Mouse (Mus musculus): ENCODE data around the gene Zmynd15. TPM values are rescaled to one million over a fixed set of nuclear protein-coding genes. Genes with fewer than 3 reads are reported as not detected.
A peak's percentile ranks its signal among the peaks of the same experiment; 100 is the strongest.

Gene Zmynd15
- polyA plus RNA-seq, 1 experiment from 2014 or later = 0.63 TPM

- Histone ChIP-seq H3K9me3 (no peaks in the 10 kb centered on the region), H3K4me3 (peak overlapping the region; percentile 2; the same call in 1 of the 2 replicates), H3K27ac (no peak overlapping the region), H3K9ac (peak overlapping the region; percentile 64; the same call in 1 of the 2 replicates), H3K4me2 (replicated peaks) (peak overlapping the region; percentile 74), H3K36me3 (peaks cover 27% of the 10 kb centered on the region), H3K27me3 (replicated peaks) (no peaks in the 10 kb centered on the region), H3K4me1 (peaks cover 22% of the 10 kb centered on the region)
- no peak for ATAC-seq (ENCODE audit: low FRiP score, low read depth)
- 61% methylated on average over 1 of the region's 1 CpGs for WGBS
These were observed 25.7 kb upstream of the Zmynd15 start for GRCm38 (mm10) chr11:70433569-70433943.

DNA sequence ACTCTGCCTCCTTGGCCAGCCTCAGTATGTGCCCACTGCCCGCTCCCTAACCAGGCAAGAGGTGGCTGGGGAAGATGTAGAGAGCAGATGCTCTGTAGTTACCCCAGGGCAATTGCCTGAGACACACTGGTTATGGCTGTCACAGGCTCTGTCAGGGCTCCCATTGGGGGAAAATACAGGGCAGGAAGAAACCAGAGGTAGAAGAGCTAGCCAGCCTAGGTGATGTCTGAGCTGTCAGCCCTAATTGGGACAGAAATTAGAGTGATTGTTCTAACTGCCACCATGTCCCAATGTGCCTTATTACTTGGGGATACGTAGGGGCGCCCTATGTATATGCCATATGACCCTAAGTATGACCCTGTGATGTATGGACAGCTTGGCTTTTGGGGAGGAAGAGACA is 25.3 kb upstream of the Zmynd15 start:
- H3K9me3 ChIP-seq = no peaks in the 10 kb centered on the region
- H3K9ac ChIP-seq = peak overlapping the region; percentile 64; the same call in 1 of the 2 replicates
- WGBS = 98% methylated on average over 3 of the region's 3 CpGs
- peaks cover 31% of the 10 kb centered on the region for H3K36me3 ChIP-seq
- peak overlapping the region; percentile 2; the same call in 1 of the 2 replicates for H3K4me3 ChIP-seq
- H3K4me1 ChIP-seq = peaks cover 22% of the 10 kb centered on the region
- no peak overlapping the region for H3K27ac ChIP-seq
- H3K27me3 ChIP-seq (replicated peaks) = no peaks in the 10 kb centered on the region
- peak overlapping the region; percentile 74 for H3K4me2 ChIP-seq (replicated peaks)
- ATAC-seq (ENCODE audit: low FRiP score, low read depth) = no peak

DNA sequence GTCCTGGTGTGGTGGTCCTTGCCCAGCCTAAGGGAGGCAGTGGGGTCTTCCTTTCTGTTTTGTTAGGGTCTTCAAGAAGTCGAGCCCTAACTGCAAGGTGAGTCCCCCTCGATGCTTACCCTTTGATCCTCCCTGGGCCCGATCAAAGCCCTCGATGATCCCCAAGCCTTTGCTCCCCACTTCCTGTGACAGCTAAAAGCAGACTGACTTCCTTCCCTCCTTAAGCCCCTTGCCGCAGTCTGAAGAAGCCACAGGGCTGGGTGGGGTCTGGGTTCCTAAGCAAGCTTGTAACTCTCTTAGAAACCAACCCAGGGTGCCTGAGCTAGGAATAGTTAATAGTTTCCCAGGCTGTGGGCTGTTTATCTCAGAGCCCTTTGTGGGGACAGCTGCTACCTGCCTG is 23.8 kb upstream of the Zmynd15 start:
- Histone ChIP-seq H3K27me3 (replicated peaks) (no peaks in the 10 kb centered on the region), H3K4me1 (peaks cover 22% of the 10 kb centered on the region), H3K27ac (no peak overlapping the region), H3K9ac (no peak overlapping the region), H3K4me2 (replicated peaks) (no peak overlapping the region), H3K4me3 (no peak overlapping the region), H3K9me3 (no peaks in the 10 kb centered on the region), H3K36me3 (peaks cover 46% of the 10 kb centered on the region)
- ATAC-seq (ENCODE audit: low FRiP score, low read depth) = no peak
- 76% methylated on average over 5 of the region's 5 CpGs for WGBS

DNA sequence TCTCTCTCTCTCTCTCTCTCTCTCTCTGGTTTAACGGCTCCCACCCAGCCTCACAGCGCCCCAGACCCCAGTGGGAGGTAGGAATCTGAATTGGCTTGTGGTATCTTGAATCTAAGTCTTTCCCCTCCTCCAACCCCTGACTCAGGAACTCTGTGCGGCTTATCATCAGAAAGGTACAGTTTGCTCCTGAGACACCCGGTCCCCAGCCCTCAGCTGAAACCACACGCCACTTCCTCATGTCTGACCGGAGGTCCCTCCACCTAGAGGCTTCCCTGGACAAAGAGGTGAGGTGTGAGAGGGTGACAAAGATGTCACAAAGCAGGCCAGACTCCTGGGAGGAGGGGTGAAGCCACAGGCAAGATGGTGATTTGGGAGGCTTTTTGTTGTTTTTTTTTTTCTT is 21.8 kb upstream of the Zmynd15 start:
- H3K27ac ChIP-seq = no peak overlapping the region
- H3K27me3 ChIP-seq (replicated peaks) = no peaks in the 10 kb centered on the region
- H3K4me1 ChIP-seq = peaks cover 22% of the 10 kb centered on the region
- no peaks in the 10 kb centered on the region for H3K9me3 ChIP-seq
- H3K4me3 ChIP-seq = no peak overlapping the region
- WGBS = 86% methylated on average over 6 of the region's 6 CpGs
- H3K9ac ChIP-seq = no peak overlapping the region
- ATAC-seq (ENCODE audit: low FRiP score, low read depth) = no peak
- H3K36me3 ChIP-seq = peaks cover 61% of the 10 kb centered on the region
- no peak overlapping the region for H3K4me2 ChIP-seq (replicated peaks)

GRCm38 (mm10) chr11:70438728-70439374 is 20.4 kb upstream of the Zmynd15 start:
- 93% methylated on average over 7 of the region's 7 CpGs for WGBS
- Histone ChIP-seq H3K9me3 (no peaks in the 10 kb centered on the region), H3K36me3 (peaks cover 62% of the 10 kb centered on the region), H3K27me3 (replicated peaks) (no peaks in the 10 kb centered on the region), H3K4me1 (peaks cover 12% of the 10 kb centered on the region), H3K9ac (no peak overlapping the region), H3K4me3 (no peak overlapping the region), H3K27ac (no peak overlapping the region), H3K4me2 (replicated peaks) (no peak overlapping the region)
- ATAC-seq (ENCODE audit: low FRiP score, low read depth) = no peak

GRCm38 (mm10) chr11:70440637-70441036 is 18.6 kb upstream of the Zmynd15 start:
- no peak overlapping the region for H3K4me2 ChIP-seq (replicated peaks)
- peaks cover 62% of the 10 kb centered on the region for H3K36me3 ChIP-seq
- H3K27me3 ChIP-seq (replicated peaks) = no peaks in the 10 kb centered on the region
- no peak for ATAC-seq (ENCODE audit: low FRiP score, low read depth)
- H3K4me3 ChIP-seq = no peak overlapping the region
- H3K9me3 ChIP-seq = no peaks in the 10 kb centered on the region
- H3K27ac ChIP-seq = no peak overlapping the region
- no peak overlapping the region for H3K9ac ChIP-seq
- H3K4me1 ChIP-seq = no peaks in the 10 kb centered on the region
- 94% methylated on average over 4 of the region's 4 CpGs for WGBS

DNA sequence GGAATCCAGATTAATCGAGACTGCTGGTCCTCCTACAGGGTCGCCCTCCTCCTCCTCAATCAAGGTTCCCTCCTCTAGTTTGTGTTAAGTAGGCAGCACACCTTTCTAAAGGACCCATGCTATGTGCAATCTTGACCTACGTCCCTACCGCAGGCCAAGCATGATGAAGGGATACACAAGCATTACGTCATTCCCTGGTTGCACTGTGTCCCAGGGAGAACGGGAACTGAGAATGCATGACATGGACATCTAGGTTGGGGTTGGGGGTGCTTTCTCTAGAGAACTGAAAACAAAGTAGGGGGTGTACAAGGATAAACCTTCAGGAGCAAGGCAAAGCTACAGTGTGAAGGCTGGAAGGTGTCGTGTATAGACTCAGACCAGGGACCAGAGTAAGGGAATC is 17.4 kb upstream of the Zmynd15 start:
- no peaks in the 10 kb centered on the region for H3K4me1 ChIP-seq
- H3K27me3 ChIP-seq (replicated peaks) = no peaks in the 10 kb centered on the region
- H3K4me2 ChIP-seq (replicated peaks) = no peak overlapping the region
- 92% methylated on average over 7 of the region's 7 CpGs for WGBS
- no peak overlapping the region for H3K9ac ChIP-seq
- H3K9me3 ChIP-seq = no peaks in the 10 kb centered on the region
- H3K4me3 ChIP-seq = no peak overlapping the region
- no peak for ATAC-seq (ENCODE audit: low FRiP score, low read depth)
- H3K36me3 ChIP-seq = peaks cover 50% of the 10 kb centered on the region
- H3K27ac ChIP-seq = no peak overlapping the region

DNA sequence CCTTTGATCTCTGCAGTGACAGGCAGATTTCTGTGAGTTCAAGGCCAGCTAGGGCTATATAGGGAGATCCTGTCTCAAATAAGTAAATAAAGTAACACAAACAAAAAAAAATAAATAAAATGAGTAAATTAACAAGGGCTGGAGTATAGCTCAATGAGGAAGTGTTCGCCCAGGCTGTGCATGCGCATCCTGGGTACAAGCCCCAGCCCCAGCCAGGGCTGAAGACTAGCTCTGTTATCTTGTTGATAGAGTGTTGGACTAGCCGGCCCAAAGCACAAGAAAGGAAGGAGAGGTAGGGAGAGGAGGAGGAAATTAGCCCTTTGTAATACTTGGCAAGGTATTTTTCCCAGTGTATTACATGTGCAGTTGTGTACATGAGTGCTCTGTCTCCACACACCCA is 15.3 kb upstream of the Zmynd15 start:
- Histone ChIP-seq H3K27me3 (replicated peaks) (no peaks in the 10 kb centered on the region), H3K9me3 (no peaks in the 10 kb centered on the region), H3K9ac (no peak overlapping the region), H3K4me3 (no peak overlapping the region), H3K36me3 (peaks cover 31% of the 10 kb centered on the region), H3K4me2 (replicated peaks) (no peak overlapping the region), H3K4me1 (no peaks in the 10 kb centered on the region), H3K27ac (no peak overlapping the region)
- WGBS = 87% methylated on average over 3 of the region's 3 CpGs
- no peak for ATAC-seq (ENCODE audit: low FRiP score, low read depth)

- Histone ChIP-seq H3K9me3 (no peaks in the 10 kb centered on the region), H3K27me3 (replicated peaks) (no peaks in the 10 kb centered on the region), H3K36me3 (peaks cover 24% of the 10 kb centered on the region), H3K4me1 (no peaks in the 10 kb centered on the region), H3K4me3 (no peak overlapping the region), H3K9ac (no peak overlapping the region), H3K27ac (no peak overlapping the region), H3K4me2 (replicated peaks) (no peak overlapping the region)
- 79% methylated on average over 6 of the region's 6 CpGs for WGBS
- ATAC-seq (ENCODE audit: low FRiP score, low read depth) = no peak
These were observed 14.6 kb upstream of the Zmynd15 start for GRCm38 (mm10) chr11:70444667-70445066.

DNA sequence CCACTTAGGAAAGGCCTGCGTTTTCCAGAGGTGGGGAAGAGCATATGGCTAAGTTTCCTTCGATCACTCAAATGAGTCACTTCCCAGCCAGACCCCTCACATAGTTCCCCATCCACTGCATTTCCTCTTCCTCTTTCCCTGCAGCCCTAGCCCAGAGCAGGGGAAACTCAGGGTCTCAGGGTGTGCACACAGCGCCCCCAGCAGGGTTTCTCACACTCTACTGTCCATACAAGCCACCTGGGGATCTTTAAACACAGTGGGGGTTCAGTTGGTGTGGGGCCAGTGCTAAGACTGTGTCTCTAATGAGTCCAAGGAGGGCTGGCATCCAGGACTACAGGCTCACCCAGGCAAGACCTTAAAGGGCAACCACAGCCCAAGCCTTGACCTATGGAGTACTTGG is 12.5 kb upstream of the Zmynd15 start:
- H3K27me3 ChIP-seq (replicated peaks) = no peaks in the 10 kb centered on the region
- WGBS = 47% methylated on average over 3 of the region's 3 CpGs
- H3K36me3 ChIP-seq = peaks cover 7% of the 10 kb centered on the region
- H3K9me3 ChIP-seq = no peaks in the 10 kb centered on the region
- no peak for ATAC-seq (ENCODE audit: low FRiP score, low read depth)
- no peak overlapping the region for H3K4me2 ChIP-seq (replicated peaks)
- H3K4me3 ChIP-seq = no peak overlapping the region
- no peaks in the 10 kb centered on the region for H3K4me1 ChIP-seq
- H3K27ac ChIP-seq = no peak overlapping the region
- no peak overlapping the region for H3K9ac ChIP-seq

DNA sequence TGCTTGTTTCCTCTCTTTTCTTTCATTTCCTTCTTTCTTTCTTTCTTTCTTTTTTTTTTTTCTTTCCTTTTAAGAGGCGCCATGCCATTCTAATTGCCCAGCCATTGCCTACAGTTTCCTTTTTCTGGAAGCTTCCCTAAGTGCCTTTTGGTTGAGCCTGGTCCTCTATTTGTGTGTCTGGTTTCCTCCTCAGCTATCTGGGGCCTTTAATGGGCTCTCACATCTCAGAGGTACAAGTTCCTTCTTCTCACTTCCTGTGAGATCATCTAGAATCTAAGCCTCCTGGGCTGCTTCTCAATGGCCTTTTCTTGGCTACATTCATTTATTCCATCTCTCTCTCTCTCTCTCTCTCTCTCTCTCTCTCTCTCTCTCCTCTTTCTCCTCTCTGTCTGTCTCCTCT is 11.9 kb upstream of the Zmynd15 start:
- WGBS = 68% methylated on average over 1 of the region's 1 CpGs

GRCm38 (mm10) chr11:70450926-70451325 is 8.3 kb upstream of the Zmynd15 start:
- 0 out of 2 replicates have a peak, but pooled peaks cover 3% of the 10 kb centered on the region for H3K36me3 ChIP-seq
- no peaks in the 10 kb centered on the region for H3K27me3 ChIP-seq (replicated peaks)
- H3K4me3 ChIP-seq = no peak overlapping the region
- peaks cover 17% of the 10 kb centered on the region for H3K4me1 ChIP-seq
- H3K9ac ChIP-seq = no peak overlapping the region
- no peaks in the 10 kb centered on the region for H3K9me3 ChIP-seq
- no peak for ATAC-seq (ENCODE audit: low FRiP score, low read depth)
- 79% methylated on average over 2 of the region's 2 CpGs for WGBS
- H3K27ac ChIP-seq = no peak overlapping the region
- no peak overlapping the region for H3K4me2 ChIP-seq (replicated peaks)

More for the DNA sequence above, 11.9 kb upstream of the Zmynd15 start:
- H3K9ac ChIP-seq = no peak overlapping the region
- peaks cover under 1% of the 10 kb centered on the region; the same call in 1 of the 2 replicates for H3K36me3 ChIP-seq
- ATAC-seq (ENCODE audit: low FRiP score, low read depth) = no peak
- no peak overlapping the region for H3K27ac ChIP-seq
- no peaks in the 10 kb centered on the region for H3K27me3 ChIP-seq (replicated peaks)
- no peaks in the 10 kb centered on the region for H3K9me3 ChIP-seq
- no peak overlapping the region for H3K4me3 ChIP-seq
- peaks cover 3% of the 10 kb centered on the region for H3K4me1 ChIP-seq
- no peak overlapping the region for H3K4me2 ChIP-seq (replicated peaks)

Data from neural tube, embryonic 12.5 days (tissue).